Mouse (Mus musculus) thymus, postnatal 25 days (tissue): ENCODE data around the gene Zbtb16.
A peak's percentile ranks its signal among the peaks of the same experiment; 100 is the strongest.

Source experiments
- DNase-seq: peaks from one replicate; pipeline ENCODE4 v3.0.0; 2022

Gene Zbtb16

GRCm38 (mm10) chr9:48725161-48725560 lies 110.9 kb downstream of the Zbtb16 start:
- no peak for DNase-seq

- no peak for DNase-seq
Measured at GRCm38 (mm10) chr9:48724733-48725132, 111.3 kb downstream of the Zbtb16 start.

- DNase-seq, result no peak
Measured at GRCm38 (mm10) chr9:48723511-48724304, 112.3 kb downstream of the Zbtb16 start.

GRCm38 (mm10) chr9:48723025-48723424 lies 113.0 kb downstream of the Zbtb16 start:
- DNase-seq, result no peak

GRCm38 (mm10) chr9:48722261-48722920 lies 113.6 kb downstream of the Zbtb16 start:
- no peak for DNase-seq

GRCm38 (mm10) chr9:48721655-48722054 lies 114.4 kb downstream of the Zbtb16 start:
- no peak for DNase-seq

- DNase-seq, result no peak
Measured at GRCm38 (mm10) chr9:48721172-48721571, 114.8 kb downstream of the Zbtb16 start.

- DNase-seq, result no peak
Measured at GRCm38 (mm10) chr9:48720251-48720963, 115.6 kb downstream of the Zbtb16 start.

- no peak for DNase-seq
Measured at GRCm38 (mm10) chr9:48719619-48720018, 116.4 kb downstream of the Zbtb16 start.

- DNase-seq, result no peak
Measured at GRCm38 (mm10) chr9:48716549-48716948, 119.5 kb downstream of the Zbtb16 start.

- no peak for DNase-seq
Measured at GRCm38 (mm10) chr9:48715042-48715441, 121.0 kb downstream of the Zbtb16 start.

GRCm38 (mm10) chr9:48713779-48714178 lies 122.2 kb downstream of the Zbtb16 start:
- DNase-seq, result no peak

GRCm38 (mm10) chr9:48712985-48713765 lies 122.8 kb downstream of the Zbtb16 start:
- DNase-seq, result no peak

- DNase-seq, result peak; percentile 18
Measured at GRCm38 (mm10) chr9:48711826-48712225, 124.2 kb downstream of the Zbtb16 start.

- peak; percentile 8 for DNase-seq
Measured at GRCm38 (mm10) chr9:48711296-48711781, 124.7 kb downstream of the Zbtb16 start.

GRCm38 (mm10) chr9:48710355-48711295 lies 125.4 kb downstream of the Zbtb16 start:
- no peak for DNase-seq

GRCm38 (mm10) chr9:48707824-48708229 lies 128.2 kb downstream of the Zbtb16 start:
- DNase-seq, result no peak

GRCm38 (mm10) chr9:48707134-48707823 lies 128.7 kb downstream of the Zbtb16 start:
- no peak for DNase-seq

- no peak for DNase-seq
Measured at GRCm38 (mm10) chr9:48701296-48701695, 134.7 kb downstream of the Zbtb16 start.

GRCm38 (mm10) chr9:48700871-48701270 lies 135.2 kb downstream of the Zbtb16 start:
- no peak for DNase-seq

GRCm38 (mm10) chr9:48697470-48697815 lies 138.6 kb downstream of the Zbtb16 start:
- no peak for DNase-seq
